Mouse (Mus musculus) v-Abl transformed pro-B cells (cell line): ENCODE results near the gene Selenom.

ENCODE experiments used
- in situ Hi-C, 2 experiments: fragments of 400-800 bp; cut with MboI; formaldehyde crosslinking; loops; one replicate each; pipeline ENCODE4 v1.15.1; 2025; ENCODE audit not compliant: unreplicated experiment in 2 of 2

Gene Selenom

GRCm38 (mm10) chr11:3514529-3515054 lies at the start of gene Selenom:
Gene Selenom, plus strand, starts transcription at chr11:3514684.
- in situ Hi-C loops = loop anchor here in 1 of 2 experiments (5.0 kb wide), 2 partner anchors 42 to 127 kb away; no protein-coding TSS in a partner anchor

GRCm38 (mm10) chr11:3471448-3471850 lies 43.0 kb upstream of the Selenom start:
- in situ Hi-C loops = loop anchor here (5.0 to 10.0 kb wide), 6 partner anchors 41 to 406 kb away; partner anchors contain the start of gene Selenom (in 1 of the 2)

- in situ Hi-C loops = loop anchor here (5.0 to 10.0 kb wide), 6 partner anchors 40 to 405 kb away; partner anchors contain the start of gene Selenom (in 1 of the 2)
These were observed 42.0 kb upstream of the Selenom start for GRCm38 (mm10) chr11:3472484-3472883.

- in situ Hi-C loops = loop anchor here (5.0 to 10.0 kb wide), 6 partner anchors 38 to 403 kb away; partner anchors contain the start of gene Selenom (in 1 of the 2)
These were observed 39.9 kb upstream of the Selenom start for GRCm38 (mm10) chr11:3474480-3475115.

GRCm38 (mm10) chr11:3475489-3475888 lies 39.0 kb upstream of the Selenom start:
- in situ Hi-C loops = loop anchor here in 1 of 2 experiments (10.0 kb wide), 1 partner anchor 209 kb away; no protein-coding TSS in a partner anchor

- in situ Hi-C loops = no loop called here
These were observed 30.4 kb upstream of the Selenom start for GRCm38 (mm10) chr11:3483980-3484642.

GRCm38 (mm10) chr11:3486349-3486748 lies 28.1 kb upstream of the Selenom start:
- in situ Hi-C loops = no loop called here

- in situ Hi-C loops = no loop called here
These were observed 26.4 kb upstream of the Selenom start, which contains the start of gene Pla2g3 for GRCm38 (mm10) chr11:3487952-3488570. Gene Pla2g3, plus strand, starts transcription at chr11:3488284.

- in situ Hi-C loops = no loop called here
These were observed 25.4 kb upstream of the Selenom start for GRCm38 (mm10) chr11:3489036-3489435.

- in situ Hi-C loops = no loop called here
These were observed 21.7 kb upstream of the Selenom start for GRCm38 (mm10) chr11:3492748-3493147.

GRCm38 (mm10) chr11:3494857-3495256 lies 19.6 kb upstream of the Selenom start:
- in situ Hi-C loops = no loop called here

GRCm38 (mm10) chr11:3495496-3495895 lies 19.0 kb upstream of the Selenom start:
- in situ Hi-C loops = no loop called here

GRCm38 (mm10) chr11:3496756-3497155 lies 17.7 kb upstream of the Selenom start:
- in situ Hi-C loops = no loop called here

GRCm38 (mm10) chr11:3497296-3497695 lies 17.2 kb upstream of the Selenom start:
- in situ Hi-C loops = no loop called here

GRCm38 (mm10) chr11:3502057-3502456 lies 12.4 kb upstream of the Selenom start:
- in situ Hi-C loops = no loop called here

GRCm38 (mm10) chr11:3502459-3503072 lies 11.9 kb upstream of the Selenom start:
- in situ Hi-C loops = no loop called here

GRCm38 (mm10) chr11:3503755-3504693 lies 10.5 kb upstream of the Selenom start:
- in situ Hi-C loops = no loop called here

- in situ Hi-C loops = no loop called here
These were observed 6.3 kb upstream of the Selenom start for GRCm38 (mm10) chr11:3508226-3508625.
